Mouse (Mus musculus) kidney, postnatal 10 days (tissue): Measurements from ENCODE around the gene Grin1.
"Not testable (repeated sequence)": the region's sequence is repeated elsewhere in the genome, so short reads cannot be mapped to it uniquely, and the experiment has no call there.

Source experiments
- DNase-seq: peaks from one replicate; pipeline ENCODE4 v3.0.0; 2021; ENCODE audit warnings: mixed read lengths

Grin1 gene

DNA sequence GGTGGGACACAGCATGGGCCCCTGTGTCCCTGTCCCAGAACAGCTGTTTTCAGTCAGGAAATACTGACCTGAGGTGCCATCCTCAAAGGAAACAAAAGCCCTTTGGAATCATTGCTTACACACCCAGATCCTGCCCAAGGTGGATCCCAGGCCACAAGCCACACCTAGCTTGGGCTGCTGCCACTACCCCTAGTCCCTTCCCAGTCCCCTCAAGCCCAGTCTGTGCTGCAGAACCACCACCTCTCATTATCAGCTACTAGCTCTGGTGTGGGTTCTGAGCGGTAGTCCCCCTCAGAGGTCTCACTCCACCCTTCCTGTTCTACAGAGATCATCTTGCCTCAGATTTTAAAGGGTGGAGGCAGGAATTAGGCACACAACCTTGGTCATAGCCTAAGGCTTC lies 32.7 kb downstream of the Grin1 start:
- DNase-seq: no peak

DNA sequence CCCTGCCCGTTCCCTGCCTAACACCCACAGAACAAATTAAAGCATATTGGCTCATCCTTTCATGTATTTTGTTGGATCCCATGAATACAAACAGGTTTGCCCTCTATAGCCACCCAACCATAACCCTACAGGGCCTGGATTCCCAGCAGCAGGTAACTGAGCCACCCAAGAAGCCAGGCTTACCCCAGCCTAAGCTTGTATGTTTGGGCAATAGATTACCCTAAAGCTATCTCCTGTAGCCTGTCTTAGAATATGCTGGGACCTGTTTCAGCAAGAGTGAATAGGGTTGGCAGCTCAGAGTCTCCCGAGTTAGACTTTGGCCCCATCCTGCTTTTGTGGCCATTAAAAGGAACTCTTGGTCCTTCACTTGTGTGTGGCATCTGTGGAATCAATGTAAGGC lies 33.4 kb downstream of the Grin1 start:
- no peak for DNase-seq

- peak; percentile 91 for DNase-seq
Observed at GRCm38 (mm10) chr2:25278928-25279882, 39.8 kb downstream of the Grin1 start.

GRCm38 (mm10) chr2:25273010-25273409 lies 46.0 kb downstream of the Grin1 start:
- no peak for DNase-seq

DNA sequence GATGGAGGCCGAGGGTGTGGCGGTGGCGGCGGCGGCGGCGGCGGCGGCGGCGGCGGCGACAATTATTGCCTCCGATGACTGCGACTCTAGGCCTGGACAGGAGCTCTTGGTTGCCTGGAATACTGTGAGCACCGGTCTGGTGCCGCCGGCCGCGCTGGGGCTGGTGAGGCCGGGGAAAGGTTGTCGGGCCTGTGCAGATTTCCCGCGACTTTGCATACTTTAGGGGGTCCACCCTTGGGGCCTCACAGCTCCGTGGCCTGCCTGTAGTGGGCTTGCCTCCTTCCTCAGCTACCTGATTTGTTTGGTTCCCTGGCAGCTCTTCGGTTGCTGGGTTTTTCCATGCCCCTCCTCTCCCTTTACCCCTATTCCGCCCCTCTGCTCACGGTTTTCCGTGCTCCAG lies 46.5 kb downstream of the Grin1 start:
- DNase-seq: no peak

- DNase-seq: peak; percentile 99
Observed at GRCm38 (mm10) chr2:25271827-25272511, 47.0 kb downstream of the Grin1 start, which contains the start of the genes Ssna1 and Anapc2. Gene Ssna1 (minus strand): TSS chr2:25272438. Gene Anapc2 (plus strand): TSS chr2:25272478.

DNA sequence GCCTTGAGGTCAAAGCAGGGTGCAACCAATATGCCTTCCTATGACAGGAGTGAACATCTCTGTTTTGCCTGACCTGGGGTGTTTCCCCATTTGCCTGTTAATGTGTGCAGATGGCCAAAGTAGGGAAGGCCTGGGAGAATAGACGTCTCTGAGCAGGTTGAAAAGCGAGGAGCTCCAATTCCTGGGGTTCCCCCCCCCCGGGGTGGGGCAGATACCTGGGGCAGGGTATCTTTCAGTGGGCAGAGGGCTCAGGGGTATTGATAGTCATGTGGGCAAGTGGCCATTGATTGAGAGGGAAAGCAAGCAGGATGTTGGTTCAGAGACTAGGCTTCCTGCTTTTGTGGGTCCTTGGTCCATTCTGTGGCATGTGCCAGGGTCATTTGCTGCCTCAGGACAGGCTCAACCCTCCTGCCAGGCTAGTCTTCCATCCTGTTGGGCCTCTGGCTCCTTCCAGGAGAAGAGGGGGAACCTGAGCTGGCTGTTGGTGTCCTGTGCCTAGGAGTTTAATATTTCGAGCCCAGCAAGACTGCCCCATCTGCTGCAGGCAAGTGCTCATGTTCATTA lies 51.2 kb downstream of the Grin1 start:
- DNase-seq: no peak

- no peak for DNase-seq
Observed at GRCm38 (mm10) chr2:25267241-25267640, 51.7 kb downstream of the Grin1 start.

DNA sequence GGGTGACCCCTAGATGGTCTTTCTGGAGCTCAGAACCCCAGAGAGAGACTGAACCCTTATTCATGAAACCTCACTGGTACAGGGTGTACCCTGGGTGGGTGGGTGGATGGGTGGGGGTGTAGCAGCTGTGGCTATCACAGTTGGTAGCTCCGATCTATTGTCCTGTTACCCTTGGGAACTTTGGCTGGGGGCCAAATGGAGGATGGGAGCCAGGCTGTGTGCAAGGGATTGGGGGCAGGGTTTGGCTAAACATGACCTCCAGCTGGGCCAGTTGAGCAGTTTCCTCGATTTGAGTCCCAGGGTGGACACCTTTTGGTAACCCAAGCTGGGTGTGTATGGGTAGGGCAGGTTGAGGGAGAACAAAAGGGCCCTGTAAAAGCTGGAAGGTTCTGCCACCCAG lies 52.3 kb downstream of the Grin1 start:
- peak; percentile 75 for DNase-seq

- peak; percentile 49 for DNase-seq
Observed at GRCm38 (mm10) chr2:25265897-25266656, 52.9 kb downstream of the Grin1 start.

- peak; percentile 72 for DNase-seq
Observed at GRCm38 (mm10) chr2:25264851-25265250, 54.1 kb downstream of the Grin1 start.

DNA sequence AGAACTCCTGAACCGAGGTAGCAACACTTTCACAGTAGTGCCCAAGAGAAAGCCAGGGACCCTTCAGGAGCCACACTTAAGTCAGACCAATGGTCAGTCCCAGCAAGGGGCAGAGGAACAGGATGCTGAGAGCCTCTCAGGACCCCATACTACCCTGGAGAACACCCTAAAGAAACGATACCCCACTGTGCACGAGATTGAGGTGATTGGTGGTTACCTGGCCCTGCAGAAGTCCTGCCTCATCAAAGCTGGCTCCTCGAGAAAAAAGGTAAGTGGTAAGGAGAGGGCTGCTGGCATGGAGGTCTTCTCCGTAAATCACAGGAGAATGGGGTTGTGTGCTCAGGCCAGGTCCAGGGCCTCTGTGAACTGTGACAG lies 54.7 kb downstream of the Grin1 start:
- no peak for DNase-seq

DNA sequence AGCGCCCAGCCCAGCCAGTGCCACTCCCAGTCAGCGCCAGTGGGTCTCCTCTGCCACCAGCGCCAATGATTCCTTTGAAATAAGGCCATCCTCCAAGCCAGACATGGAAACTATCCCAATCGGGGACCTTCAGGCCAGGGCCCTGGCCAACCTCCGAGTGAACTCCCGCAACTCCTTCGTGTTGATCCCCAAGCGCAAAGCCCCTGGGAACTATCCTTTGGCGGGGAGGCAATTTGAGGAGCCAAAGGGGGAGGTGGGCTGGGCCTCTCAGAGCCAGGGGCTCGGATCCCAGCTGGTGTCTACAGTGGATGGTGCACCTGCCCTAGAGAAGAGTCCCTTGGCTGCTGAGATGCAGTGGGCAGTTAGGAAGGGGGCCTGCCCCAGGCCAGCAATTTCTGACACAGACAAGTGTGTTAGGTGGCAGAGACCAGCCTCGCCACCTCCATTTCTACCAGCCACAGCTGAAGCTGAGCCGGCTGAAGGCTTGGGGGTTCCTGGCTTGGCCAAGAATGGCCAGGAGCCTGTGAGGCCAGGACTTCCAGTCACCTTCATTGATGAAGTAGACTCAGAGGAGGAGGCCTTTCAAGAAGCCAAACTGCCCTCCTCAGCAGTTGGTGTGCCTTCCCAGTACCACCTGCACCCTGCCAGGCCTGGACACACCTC lies 55.2 kb downstream of the Grin1 start:
- DNase-seq: no peak

GRCm38 (mm10) chr2:25262795-25263622 lies 56.0 kb downstream of the Grin1 start:
- peak; percentile 63 for DNase-seq

DNA sequence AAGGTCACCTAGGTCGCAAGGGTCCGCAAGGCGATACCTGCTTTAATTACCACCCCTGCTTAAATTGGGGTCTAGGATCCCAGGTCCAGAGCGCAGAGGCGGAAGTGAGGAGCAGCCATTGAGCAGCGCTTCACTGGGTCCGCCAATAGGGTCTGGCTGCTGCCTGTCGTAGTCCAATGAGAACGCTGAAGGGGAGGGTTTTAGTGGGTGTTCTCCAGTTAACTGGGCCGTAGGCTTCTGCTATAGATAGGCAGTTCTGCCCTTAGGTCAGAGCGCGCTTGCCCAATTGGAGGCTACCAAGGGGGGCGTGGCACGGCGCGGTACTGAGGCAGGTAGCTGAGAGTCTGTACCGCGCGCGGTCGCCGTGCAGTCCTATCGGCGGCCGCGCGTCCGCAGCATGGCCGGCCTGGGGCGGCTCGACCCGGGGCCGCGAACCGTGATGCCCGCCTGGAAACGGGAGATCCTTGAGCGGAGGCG lies 56.7 kb downstream of the Grin1 start, which contains the start of gene Tprn:
Gene Tprn (plus strand): TSS at position 328 of the 477 bp plus-strand sequence.
- DNase-seq: peak; percentile 97

GRCm38 (mm10) chr2:25261870-25262269 lies 57.1 kb downstream of the Grin1 start:
- DNase-seq: no peak

DNA sequence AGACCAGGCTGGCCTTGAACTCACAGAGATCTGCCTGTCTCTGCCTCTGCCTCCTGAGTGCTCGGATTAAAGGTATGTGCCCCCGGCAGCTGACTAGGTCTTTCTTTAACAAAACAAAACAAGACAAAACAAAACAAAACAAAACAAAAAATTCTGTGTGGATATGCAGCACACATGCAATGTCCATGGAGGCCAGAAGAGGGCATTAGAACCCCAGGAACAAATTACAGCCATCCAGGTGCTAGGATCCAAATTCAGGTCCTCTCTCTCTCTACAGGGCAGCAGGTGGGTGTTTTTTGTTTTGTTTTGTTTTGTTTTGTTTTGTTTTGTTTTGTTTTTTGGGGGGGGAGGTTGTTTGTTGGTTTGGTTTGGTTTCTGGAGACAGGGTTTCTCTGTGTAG lies 60.1 kb downstream of the Grin1 start:
- no peak for DNase-seq

DNA sequence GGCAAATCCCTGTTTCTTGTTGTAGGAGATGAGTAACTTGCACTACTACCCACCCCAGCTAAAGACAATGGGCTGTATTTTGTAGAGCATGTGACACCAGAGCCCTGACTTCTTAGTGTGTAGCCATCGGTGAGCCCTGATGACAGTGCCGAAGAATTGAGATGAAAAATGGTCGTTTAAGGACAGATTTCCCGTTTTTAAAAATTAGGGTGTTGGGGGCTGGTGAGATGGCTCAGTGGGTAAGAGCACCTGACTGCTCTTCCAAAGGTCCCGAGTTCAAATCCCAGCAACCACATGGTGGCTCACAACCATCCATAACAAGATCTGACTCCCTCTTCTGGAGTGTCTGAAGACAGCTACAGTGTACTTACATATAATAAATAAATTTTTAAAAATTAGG lies 61.7 kb downstream of the Grin1 start:
- not testable (repeated sequence) for DNase-seq

DNA sequence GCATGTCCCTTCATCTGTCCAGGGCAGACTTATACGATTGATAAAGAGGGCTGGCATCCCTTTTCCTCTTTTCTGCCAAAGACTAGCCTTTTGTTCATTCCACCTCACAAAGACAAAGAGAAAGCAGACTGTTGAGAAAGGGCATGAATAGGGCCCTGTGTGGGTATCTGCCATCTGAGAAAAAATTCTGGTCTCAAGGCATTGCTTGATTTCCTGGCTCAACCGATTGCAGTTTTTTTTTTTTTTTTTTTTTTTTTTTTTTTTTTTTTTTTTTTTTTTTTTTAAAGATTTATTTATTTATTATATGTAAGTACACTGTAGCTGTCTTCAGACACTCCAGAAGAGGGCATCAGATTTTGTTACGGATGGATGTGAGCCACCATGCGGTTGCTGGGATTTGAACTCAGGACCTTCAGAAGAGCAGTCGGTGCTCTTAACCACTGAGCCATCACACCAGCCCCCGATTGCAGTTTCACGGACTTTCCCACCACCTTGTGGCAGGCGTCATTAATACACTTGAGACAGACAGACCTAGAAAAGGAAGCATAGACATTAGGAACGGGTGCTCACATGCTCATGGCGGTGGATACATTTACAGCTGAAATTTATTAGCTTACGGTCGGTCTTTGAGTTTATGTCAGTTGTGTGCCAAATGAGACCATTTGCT lies 62.4 kb downstream of the Grin1 start:
- peak; percentile 78 for DNase-seq

GRCm38 (mm10) chr2:25255284-25255779 lies 63.7 kb downstream of the Grin1 start, which contains the start of gene Tmem203:
Gene Tmem203 (plus strand): TSS chr2:25255439.
- DNase-seq: peak; percentile 94
